8 mouse cellular contexts compared by ENCODE assay signal in the genomic region with DNA sequence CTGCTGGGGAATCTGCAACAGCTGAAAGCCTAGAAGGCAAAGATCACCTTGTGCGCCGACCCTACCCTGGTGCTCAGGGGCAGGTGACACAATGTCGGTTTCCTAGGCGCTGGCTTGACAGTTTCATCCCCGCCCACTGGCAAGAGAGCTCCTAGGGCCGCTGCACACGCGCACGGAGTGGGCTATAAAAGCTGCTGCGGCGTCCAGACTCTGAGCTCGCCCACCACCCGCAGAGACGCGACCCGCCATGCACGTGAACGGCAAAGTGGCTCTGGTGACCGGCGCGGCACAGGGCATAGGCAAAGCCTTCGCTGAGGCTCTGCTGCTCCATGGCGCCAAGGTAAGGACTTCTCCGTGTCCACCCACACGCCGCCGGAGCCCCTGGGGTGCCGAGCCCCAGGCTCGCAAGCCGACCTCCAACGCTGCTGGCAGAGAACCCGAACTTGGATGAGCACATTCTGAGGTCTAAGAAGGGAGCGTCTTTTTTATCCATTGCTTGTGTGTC. TPM values are rescaled to one million over a fixed set of nuclear protein-coding genes. Genes with fewer than 3 reads are reported as not detected.
DNase-seq lines count a peak whose midpoint lies in the region; ATAC-seq and TF ChIP-seq lines count a peak whose summit lies in the region.

A gene (plus strand): TSS at position 213 of the 505 bp plus-strand sequence.

- under 1% methylated on average over 33 of the region's 33 CpGs for WGBS in forebrain, embryonic 10.5 days
- under 1% methylated on average over 33 of the region's 33 CpGs for WGBS in heart, postnatal 0 days
- 0% methylated on average over 33 of the region's 33 CpGs for WGBS in lung, embryonic 16.5 days

- peak; percentile 67 for ATAC-seq in heart, postnatal 0 days (ENCODE audit: insufficient read depth, low read depth)
- ATAC-seq in lung, embryonic 16.5 days (ENCODE audit: low read depth), result peak; percentile 84

- H3K4me3 ChIP-seq in forebrain, embryonic 10.5 days, result peak within 1 kb of the TSS; percentile 57
- H3K4me3 ChIP-seq in heart, postnatal 0 days (ENCODE audit: low read depth, low read length), result peak within 1 kb of the TSS; percentile 59
- H3K4me3 ChIP-seq in lung, embryonic 16.5 days (ENCODE audit: low read length), result peak within 1 kb of the TSS; percentile 65

- H3K27me3 ChIP-seq in forebrain, embryonic 10.5 days (ENCODE audit: poor library complexity, severe bottlenecking), result peaks cover 41% of the 10 kb centered on the region
- H3K27me3 ChIP-seq in heart, postnatal 0 days (ENCODE audit: control insufficient read depth, insufficient read depth, low read length), result 0 out of 2 replicates have a peak, but pooled peaks cover 9% of the 10 kb centered on the region
- H3K27me3 ChIP-seq in lung, embryonic 16.5 days (ENCODE audit: control insufficient read depth, insufficient read depth, low read depth, low read length), result no peaks in the 10 kb centered on the region

- DNase-seq in spleen, adult 18-20 months, result peak; percentile 9 to 10
- DNase-seq in spleen, adult 12 weeks (ENCODE audit: low spot score), result no peak
- peak; percentile 68 for DNase-seq in forebrain, embryonic 10.5 days (ENCODE audit: extremely low spot score, low spot score)
- peak; percentile 36 for DNase-seq in heart, postnatal 0 days (ENCODE audit: low spot score)
- DNase-seq in kidney, postnatal 25 days, result peak; percentile 62 to 70
- peak; percentile 54 for DNase-seq in ovary, adult 18-20 months (ENCODE audit: low spot score)
- no peak for DNase-seq in T-cell, adult 2 months (ENCODE audit: low spot score)

- H3K36me3 ChIP-seq in forebrain, embryonic 10.5 days (replicated peaks), result no peaks in the 10 kb centered on the region
- H3K36me3 ChIP-seq in heart, postnatal 0 days (replicated peaks; ENCODE audit: control insufficient read depth, insufficient read depth, low read length), result no peaks in the 10 kb centered on the region
- H3K36me3 ChIP-seq in lung, embryonic 16.5 days (ENCODE audit: control insufficient read depth, insufficient read depth, low read length), result no peaks in the 10 kb centered on the region

- TF ChIP-seq CTCF in heart, postnatal 0 days (IDR thresholded peaks at IDR 0.05; ENCODE audit: low read depth), result no peak

- peaks cover 28% of the 10 kb centered on the region for H3K4me1 ChIP-seq in forebrain, embryonic 10.5 days
- H3K4me1 ChIP-seq in heart, postnatal 0 days (ENCODE audit: control insufficient read depth, insufficient read depth), result no peaks in the 10 kb centered on the region
- H3K4me1 ChIP-seq in lung, embryonic 16.5 days (replicated peaks; ENCODE audit: control insufficient read depth, insufficient read depth, low read length), result peaks cover 14% of the 10 kb centered on the region

- peak within 1 kb of the TSS; percentile 92 for H3K4me2 ChIP-seq in heart, postnatal 0 days (ENCODE audit: low read depth, low read length)
- H3K4me2 ChIP-seq in lung, embryonic 16.5 days (ENCODE audit: low read depth, low read length), result peak within 1 kb of the TSS; percentile 89

- H3K27ac ChIP-seq in forebrain, embryonic 10.5 days, result peak within 1 kb of the TSS; percentile 76
- H3K27ac ChIP-seq in heart, postnatal 0 days (ENCODE audit: low read depth), result no peak within 1 kb of the TSS
- H3K27ac ChIP-seq in lung, embryonic 16.5 days (ENCODE audit: low read length), result no peak within 1 kb of the TSS; the same call in 1 of the 2 replicates

- no peaks in the 10 kb centered on the region for H3K9me3 ChIP-seq in forebrain, embryonic 10.5 days
- no peaks in the 10 kb centered on the region for H3K9me3 ChIP-seq in heart, postnatal 0 days (replicated peaks; ENCODE audit: control insufficient read depth, low read length)
- no peaks in the 10 kb centered on the region for H3K9me3 ChIP-seq in lung, embryonic 16.5 days (ENCODE audit: control insufficient read depth, low read length)

- H3K9ac ChIP-seq in heart, postnatal 0 days (replicated peaks; ENCODE audit: low read depth, low read length), result peak within 1 kb of the TSS; percentile 32
- peak within 1 kb of the TSS; percentile 74 for H3K9ac ChIP-seq in lung, embryonic 16.5 days (ENCODE audit: low read length)

- no peak for TF ChIP-seq EP300 in heart, postnatal 0 days (IDR thresholded peaks at IDR 0.05; ENCODE audit: low read depth)

RNA-seq across cellular contexts. Expression of the gene that starts here (rescaled TPM):
- polyA plus RNA-seq in forebrain, embryonic 10.5 days (2016; fragmentation: Nextera tagmentation; extraction: Ambion mirVana), result 14.7 and 19.4 TPM in 2 replicates
- total RNA-seq in heart, postnatal 0 days (2014; rRNA removed; ENCODE audit: low replicate concordance), result 2.9 and 6.3 TPM in 2 replicates
- polyA plus RNA-seq in heart, postnatal 0 days (2015; fragmentation: Nextera tagmentation; extraction: Ambion mirVana), result 11.5 and 13.6 TPM in 2 replicates
- 29.4 and 33.1 TPM in 2 replicates for polyA plus RNA-seq in lung, embryonic 16.5 days (2015; fragmentation: Nextera tagmentation; extraction: Ambion mirVana)

Comparison
In these comparisons a context has a peak if more than half of its experiments do, and no peak if none do; other contexts are left out.
1. DNase-seq: peak in spleen, adult 18-20 months (2 of 2), forebrain, embryonic 10.5 days (single experiment), heart, postnatal 0 days (single experiment), kidney, postnatal 25 days (2 of 2) and ovary, adult 18-20 months (single experiment); none in spleen, adult 12 weeks (single experiment) and T-cell, adult 2 months (single experiment).
2. Peak in every context shown above with its lines, with median percentiles within 50 percentile points of each other: H3K4me3 ChIP-seq.